Mouse (Mus musculus) liver, postnatal 0 days (tissue): ENCODE data around the gene Slc17a4. TPM values are rescaled to one million over a fixed set of nuclear protein-coding genes. Genes with fewer than 3 reads are reported as not detected.

Source experiments
- ATAC-seq: fragments of 200-750 bp; cut with Nextera tagmentation; 2 replicates; pipeline ENCODE4 v1.8.0; 2017; ENCODE audit warnings: mild to moderate bottlenecking, moderate library complexity
- DNase-seq: peaks from one replicate; pipeline ENCODE4 v3.0.0-alpha.2; 2016
- H3K27ac ChIP-seq: fragments of 300-500 bp; sonication (generic); 2 replicates; pipeline ENCODE4 v1.5.1; 2014; ENCODE audit warnings: antibody characterized with exemption, moderate library complexity, mild to moderate bottlenecking, low read depth
- H3K27me3 ChIP-seq: fragments of 300-500 bp; sonication (generic); 2 replicates; pipeline ENCODE4 v1.6.1; 2014; ENCODE audit warnings: low read length, control low read depth, mixed read lengths; ENCODE audit not compliant: insufficient read depth
- H3K36me3 ChIP-seq: fragments of 300-500 bp; sonication (generic); replicated peaks from 2 replicates; pipeline ENCODE4 v1.6.1; 2014; ENCODE audit warnings: mild to moderate bottlenecking, control low read depth, low read length, moderate library complexity, mixed read lengths; ENCODE audit not compliant: insufficient read depth
- H3K4me1 ChIP-seq: fragments of 300-500 bp; sonication (generic); 2 replicates; pipeline ENCODE4 v1.6.1; 2014; ENCODE audit warnings: antibody characterized with exemption, mild to moderate bottlenecking, control low read depth; ENCODE audit not compliant: insufficient read depth
- H3K4me2 ChIP-seq: fragments of 300-500 bp; sonication (generic); 2 replicates; pipeline ENCODE4 v1.6.1; 2014; ENCODE audit warnings: low read depth, mild to moderate bottlenecking, low read length, moderate library complexity, mixed read lengths
- H3K4me3 ChIP-seq: fragments of 300-500 bp; sonication (generic); 2 replicates; pipeline ENCODE4 v1.5.1; 2014; ENCODE audit warnings: low read depth, low read length
- H3K9ac ChIP-seq: fragments of 300-500 bp; sonication (generic); replicated peaks from 2 replicates; pipeline ENCODE4 v1.6.1; 2014; ENCODE audit warnings: mild to moderate bottlenecking, moderate library complexity
- H3K9me3 ChIP-seq: fragments of 300-500 bp; sonication (generic); 2 replicates; pipeline ENCODE4 v1.6.1; 2016; ENCODE audit warnings: mild to moderate bottlenecking, control low read depth, low read length, mixed read lengths
- CTCF ChIP-seq: sonication (generic); IDR thresholded peaks from 2 replicates; pipeline ENCODE4 v1.5.1; 2016; ENCODE audit warnings: antibody characterized with exemption, low read depth
- EP300 ChIP-seq: IDR thresholded peaks from 2 replicates; pipeline ENCODE4 v1.6.1; 2016; ENCODE audit warnings: antibody characterized with exemption, low read depth, mild to moderate bottlenecking
- WGBS: fragments of 180-500 bp; shearing (Covaris S2); extraction: QIAGEN DNeasy Blood & Tissue Kit; methylation state at CpG from one replicate; pipeline ENCODE4 v1.1.7; 2014; ENCODE audit not compliant: insufficient replicate concordance; 5-methylcytosine and 5-hydroxymethylcytosine counted together
- polyA plus RNA-seq: library from polyadenylated mRNA; unstranded; fragments of >200 nt; fragmentation: Nextera tagmentation; extraction: Ambion mirVana; gene quantifications from 2 replicates; pipeline ENCODE4 v1.2.1, GENCODE M21; 2015

The Slc17a4 gene
- 1.1 and 2.0 TPM in 2 replicates for polyA plus RNA-seq

- Histone ChIP-seq H3K4me3 (no peak within 1 kb of the TSS), H3K27me3 (no peaks in the 10 kb centered on the region), H3K36me3 (no peaks in the 10 kb centered on the region), H3K27ac (peak within 1 kb of the TSS; percentile 84), H3K4me1 (peaks cover 55% of the 10 kb centered on the region), H3K4me2 (0 out of 2 replicates have a peak within 1 kb of the TSS, but pooled peaks have one; percentile 30), H3K9ac (no peak within 1 kb of the TSS; the same call in 1 of the 2 replicates), H3K9me3 (no peaks in the 10 kb centered on the region)
- WGBS, result 45% methylated on average over 9 of the region's 9 CpGs
- no peak for DNase-seq
- TF ChIP-seq EP300 (no peak), CTCF (no peak)
- ATAC-seq, result no peak
Measured at GRCm38 (mm10) chr13:23914376-23915167, at the start of gene Slc17a4. Gene Slc17a4 (minus strand): TSS chr13:23915009.

GRCm38 (mm10) chr13:23959776-23960175, 45.0 kb upstream of the Slc17a4 start:
- TF ChIP-seq EP300 (no peak), CTCF (no peak)
- no peak overlapping the region for H3K27ac ChIP-seq
- H3K9me3 ChIP-seq, result no peaks in the 10 kb centered on the region
- no peak overlapping the region for H3K4me3 ChIP-seq
- H3K36me3 ChIP-seq, result no peaks in the 10 kb centered on the region
- H3K27me3 ChIP-seq, result no peaks in the 10 kb centered on the region
- no peak overlapping the region for H3K4me2 ChIP-seq
- H3K9ac ChIP-seq, result no peak overlapping the region
- 23% methylated on average over 2 of the region's 2 CpGs for WGBS
- ATAC-seq (no peak), DNase-seq (no peak)
- no peaks in the 10 kb centered on the region for H3K4me1 ChIP-seq

- peak; percentile 74 for TF ChIP-seq CTCF
- TF ChIP-seq EP300, result no peak
- H3K27ac ChIP-seq, result no peak overlapping the region
- no peaks in the 10 kb centered on the region for H3K36me3 ChIP-seq
- H3K4me1 ChIP-seq, result no peaks in the 10 kb centered on the region
- DNase-seq (peak; percentile 45), ATAC-seq (no peak)
- H3K27me3 ChIP-seq, result no peaks in the 10 kb centered on the region
- H3K9me3 ChIP-seq, result no peaks in the 10 kb centered on the region
- WGBS, result 50% methylated on average over 3 of the region's 3 CpGs
- H3K4me2 ChIP-seq, result no peak overlapping the region
- no peak overlapping the region for H3K9ac ChIP-seq
- H3K4me3 ChIP-seq, result no peak overlapping the region
Measured at GRCm38 (mm10) chr13:23950928-23951327, 36.1 kb upstream of the Slc17a4 start.

GRCm38 (mm10) chr13:23949484-23950246, 34.9 kb upstream of the Slc17a4 start:
- no peaks in the 10 kb centered on the region for H3K4me1 ChIP-seq
- H3K36me3 ChIP-seq, result no peaks in the 10 kb centered on the region
- H3K4me2 ChIP-seq, result no peak overlapping the region
- no peak overlapping the region for H3K27ac ChIP-seq
- H3K4me3 ChIP-seq, result no peak overlapping the region
- no peaks in the 10 kb centered on the region for H3K27me3 ChIP-seq
- DNase-seq (no peak), ATAC-seq (no peak)
- TF ChIP-seq CTCF (no peak), EP300 (no peak)
- 70% methylated on average over 14 of the region's 14 CpGs for WGBS
- no peak overlapping the region for H3K9ac ChIP-seq
- H3K9me3 ChIP-seq, result no peaks in the 10 kb centered on the region

GRCm38 (mm10) chr13:23946254-23946653, 31.4 kb upstream of the Slc17a4 start:
- TF ChIP-seq CTCF, result no peak
- TF ChIP-seq EP300, result no peak
- Histone ChIP-seq H3K4me1 (no peaks in the 10 kb centered on the region), H3K27me3 (no peaks in the 10 kb centered on the region), H3K4me2 (no peak overlapping the region), H3K9ac (no peak overlapping the region), H3K9me3 (no peaks in the 10 kb centered on the region), H3K27ac (no peak overlapping the region), H3K36me3 (no peaks in the 10 kb centered on the region), H3K4me3 (no peak overlapping the region)
- WGBS, result 57% methylated on average over 2 of the region's 2 CpGs
- ATAC-seq (no peak), DNase-seq (no peak)

- TF ChIP-seq EP300, result no peak
- TF ChIP-seq CTCF, result peak; percentile 48
- Histone ChIP-seq H3K4me1 (no peaks in the 10 kb centered on the region), H3K36me3 (no peaks in the 10 kb centered on the region), H3K9me3 (no peaks in the 10 kb centered on the region), H3K4me2 (no peak overlapping the region), H3K27me3 (no peaks in the 10 kb centered on the region), H3K9ac (no peak overlapping the region), H3K4me3 (no peak overlapping the region), H3K27ac (no peak overlapping the region)
- 54% methylated on average over 2 of the region's 2 CpGs for WGBS
- no peak for ATAC-seq
- DNase-seq, result no peak
Measured at GRCm38 (mm10) chr13:23942861-23943260, 28.1 kb upstream of the Slc17a4 start.
